Mouse (Mus musculus) adipocyte (in vitro differentiated cells): Measurements from ENCODE around the gene Cfap52.

ENCODE experiments used
- DNase-seq: peaks from one replicate; pipeline ENCODE4 v3.0.0-alpha.2; 2016; ENCODE audit warnings: low spot score

Gene Cfap52

DNA sequence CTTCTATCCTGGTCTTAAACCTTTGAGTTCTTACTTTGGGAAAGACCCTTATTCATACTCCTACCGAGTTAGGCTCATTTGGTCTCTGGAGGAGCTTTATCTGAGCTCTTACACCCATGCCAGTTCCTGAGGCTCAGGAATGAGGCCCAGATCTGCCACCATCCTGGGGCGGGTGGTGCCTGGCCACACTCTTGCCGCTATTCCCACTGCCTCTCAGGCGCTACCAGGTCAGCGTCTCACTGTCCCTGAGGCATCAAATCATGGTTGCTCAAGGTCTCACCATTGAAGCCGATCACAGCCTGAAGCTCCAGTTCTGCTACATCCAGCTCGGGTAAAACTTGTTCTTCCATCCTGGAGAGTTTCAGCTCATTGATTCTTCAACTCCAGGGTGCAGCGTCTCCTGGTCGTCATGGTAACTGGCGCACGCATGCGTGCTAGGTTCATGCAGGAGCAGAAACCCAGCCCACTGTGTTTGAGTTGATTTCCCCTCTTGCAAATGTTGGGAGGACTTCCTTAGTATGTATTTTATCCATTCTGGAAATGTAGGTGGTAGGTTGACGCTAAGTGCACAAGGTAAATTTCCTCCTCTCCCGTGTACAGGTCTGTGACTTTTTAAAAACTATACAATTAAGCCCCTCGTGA lies at the start of gene Cfap52:
Cfap52 (minus strand) TSS at position 410 of the 642 bp plus-strand sequence.
- DNase-seq: peak; percentile 78

DNA sequence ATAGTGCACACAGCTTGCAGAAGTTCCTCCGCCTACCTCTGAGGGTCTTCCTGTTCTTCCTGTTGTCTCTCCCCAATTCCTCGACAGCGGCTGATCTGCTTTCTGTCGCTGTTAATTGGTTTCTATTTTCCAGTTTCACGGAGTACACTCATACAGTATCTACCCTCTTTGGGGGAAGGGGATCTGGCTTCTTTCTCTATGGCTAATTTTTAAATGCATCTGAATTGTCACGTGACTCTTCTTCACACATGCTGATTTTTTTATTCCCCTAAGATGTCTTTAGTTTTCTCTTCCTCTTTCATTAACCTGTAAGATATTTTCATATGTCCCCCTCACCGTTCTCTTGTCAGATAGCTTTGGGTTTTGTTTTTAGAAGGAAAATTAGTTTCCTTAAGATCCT lies 46.8 kb upstream of the Cfap52 start:
- DNase-seq: no peak

DNA sequence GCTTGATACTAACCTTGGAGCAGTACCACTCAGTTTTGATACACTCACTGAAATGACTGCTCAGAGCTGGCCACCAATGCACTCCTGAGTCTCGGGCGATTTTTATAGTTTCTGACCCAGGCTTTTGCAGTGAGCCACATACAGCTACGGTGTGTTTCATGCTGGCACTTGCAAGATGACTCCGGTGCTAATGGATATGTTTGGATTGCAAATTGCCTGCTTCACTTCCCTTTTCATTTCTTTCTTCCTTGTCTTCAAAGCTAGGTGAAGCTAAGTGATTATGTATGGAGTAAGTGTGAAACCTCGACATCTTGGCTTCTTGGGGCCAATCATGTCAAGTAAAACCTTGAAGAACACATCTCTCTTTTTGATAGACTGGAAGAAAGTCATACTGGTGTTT lies 43.9 kb upstream of the Cfap52 start:
- no peak for DNase-seq

DNA sequence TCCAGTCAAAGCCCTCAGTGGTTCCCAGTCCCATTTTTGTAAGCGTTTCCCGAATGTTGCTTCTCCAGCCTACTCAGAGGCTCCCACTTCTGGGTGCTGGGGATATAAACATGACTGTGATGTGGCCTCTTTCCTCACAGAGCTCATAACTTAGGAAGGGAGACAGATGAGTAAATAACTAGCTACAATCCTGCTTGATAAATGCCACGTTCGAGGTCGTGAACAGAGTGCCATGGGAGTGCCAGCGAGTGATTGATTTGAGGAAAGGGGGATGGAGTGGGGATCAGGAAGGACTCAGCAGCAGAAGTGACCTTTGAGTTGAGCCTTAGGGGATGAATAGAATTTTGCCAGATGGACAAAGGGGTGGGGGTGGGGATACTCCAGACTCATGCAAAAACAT lies 42.2 kb upstream of the Cfap52 start:
- no peak for DNase-seq

DNA sequence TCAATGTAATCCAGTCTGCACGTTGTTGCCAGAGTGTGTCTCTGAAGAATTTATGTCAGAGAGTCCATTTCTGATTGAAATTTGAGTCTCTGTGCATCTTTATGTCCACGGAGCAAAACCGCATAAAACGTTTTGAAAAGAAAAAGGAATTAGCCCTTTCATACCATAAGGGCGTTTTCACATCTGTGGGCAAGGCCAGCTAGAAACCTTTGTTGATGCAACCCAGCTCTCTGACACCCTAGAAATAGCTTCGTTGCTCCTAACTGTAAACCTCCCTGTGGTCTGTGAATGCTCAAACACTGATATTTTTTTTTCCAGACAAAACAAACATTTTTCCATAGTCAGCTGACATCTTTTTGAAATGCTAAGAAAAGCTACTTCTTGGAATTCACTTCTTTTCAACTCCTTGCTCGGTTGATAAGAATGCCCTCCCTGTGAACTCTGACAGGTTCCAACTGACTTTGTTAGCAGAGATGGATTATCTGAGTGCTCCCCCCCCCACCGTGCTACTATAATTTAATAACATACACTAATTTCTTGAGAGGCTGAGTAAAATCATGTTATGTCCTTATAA lies 40.9 kb upstream of the Cfap52 start:
- DNase-seq: no peak

DNA sequence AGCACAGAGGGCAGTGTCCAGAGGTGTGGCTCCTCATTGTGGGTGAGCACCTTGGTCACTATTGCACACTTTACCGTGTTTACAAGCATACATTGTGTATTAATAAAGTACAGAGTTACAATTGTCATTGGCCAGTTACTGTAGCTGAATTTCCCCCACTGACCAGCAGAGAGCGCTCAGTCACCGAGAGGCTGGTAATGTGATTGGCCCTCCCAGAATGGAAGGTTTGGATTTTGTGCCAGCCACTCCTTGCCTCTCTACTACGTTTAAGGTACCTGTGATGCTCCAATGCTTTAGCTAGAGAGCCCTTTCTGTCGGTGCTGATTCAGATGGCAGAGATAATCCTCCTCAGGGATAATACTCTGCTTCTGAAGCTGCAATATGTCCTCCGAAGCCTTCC lies 38.7 kb upstream of the Cfap52 start:
- DNase-seq: peak; percentile 79

DNA sequence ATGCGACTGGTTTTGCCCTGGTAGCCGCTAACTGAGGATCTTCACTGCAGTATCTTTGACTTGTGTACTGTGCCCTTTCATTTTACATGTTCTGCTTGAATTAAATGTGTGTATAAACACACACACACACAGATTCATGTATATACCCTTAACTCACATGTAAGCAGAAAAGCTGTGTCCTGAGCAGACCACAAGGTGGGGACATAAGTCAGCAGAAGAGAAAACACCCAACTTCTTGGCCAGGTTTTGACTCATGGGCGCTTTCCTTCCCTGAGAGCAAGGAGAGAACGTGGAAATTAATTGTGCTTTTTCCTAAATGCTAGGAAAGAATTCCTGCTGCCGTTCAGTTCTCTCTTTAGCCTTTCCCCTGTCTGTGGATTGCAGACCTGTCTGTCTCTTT lies 34.2 kb upstream of the Cfap52 start:
- DNase-seq: peak; percentile 24

DNA sequence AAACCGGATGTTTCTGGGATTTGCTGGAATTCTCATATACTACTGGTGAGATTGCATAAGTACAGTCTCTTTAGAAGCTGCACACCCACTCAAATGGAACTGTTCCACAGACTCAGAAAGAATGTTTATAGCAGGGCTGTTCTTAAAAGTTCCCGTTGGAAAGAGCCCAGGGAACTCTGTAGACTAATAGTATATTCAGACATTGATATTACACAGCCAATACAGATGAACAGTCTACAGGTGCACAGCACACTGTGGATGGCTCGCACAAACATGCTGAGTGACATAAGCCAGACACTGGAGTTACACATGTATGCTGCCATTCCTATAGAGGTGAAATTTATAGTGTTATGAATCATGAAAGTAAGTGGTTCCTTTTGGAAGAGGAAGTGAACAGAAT lies 33.5 kb upstream of the Cfap52 start:
- DNase-seq: no peak

DNA sequence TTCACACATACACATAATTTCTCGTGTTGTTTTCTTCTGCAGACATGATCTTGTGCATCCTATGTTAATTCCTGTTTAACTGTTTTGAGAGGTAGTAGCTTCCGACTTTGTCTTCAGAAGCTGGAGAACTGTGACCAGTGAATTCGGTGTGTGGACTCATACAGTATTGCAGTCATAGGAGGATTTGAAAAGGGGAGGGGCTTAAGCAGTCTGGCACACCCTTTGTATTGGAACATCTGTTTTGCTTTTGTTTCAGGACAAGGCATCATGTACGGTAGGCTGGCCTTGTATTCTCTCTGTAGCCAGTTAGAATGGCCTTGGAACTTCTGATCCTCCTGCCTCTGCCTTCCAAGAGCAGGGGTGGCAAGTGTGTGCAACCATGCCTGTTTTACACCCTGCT lies 30.5 kb upstream of the Cfap52 start:
- DNase-seq: no peak

DNA sequence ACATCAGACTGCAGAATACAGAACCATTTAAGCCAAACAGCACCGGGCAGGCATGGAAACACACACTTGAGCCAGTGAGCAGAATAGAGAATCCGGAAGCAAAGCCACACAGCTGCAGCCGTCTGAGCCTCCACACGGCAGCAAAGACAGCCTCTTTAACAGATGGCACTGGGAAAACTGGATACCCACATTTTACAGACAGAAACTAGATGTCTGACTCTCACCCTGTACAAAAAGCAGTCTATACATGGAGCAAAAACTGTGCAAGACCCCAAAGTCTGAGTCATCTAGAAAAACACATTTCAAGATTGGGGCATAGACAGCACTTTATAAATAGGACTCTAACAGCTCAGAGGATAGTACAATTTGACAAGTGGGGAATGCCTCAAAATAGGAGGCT lies 25.8 kb upstream of the Cfap52 start:
- DNase-seq: no peak

DNA sequence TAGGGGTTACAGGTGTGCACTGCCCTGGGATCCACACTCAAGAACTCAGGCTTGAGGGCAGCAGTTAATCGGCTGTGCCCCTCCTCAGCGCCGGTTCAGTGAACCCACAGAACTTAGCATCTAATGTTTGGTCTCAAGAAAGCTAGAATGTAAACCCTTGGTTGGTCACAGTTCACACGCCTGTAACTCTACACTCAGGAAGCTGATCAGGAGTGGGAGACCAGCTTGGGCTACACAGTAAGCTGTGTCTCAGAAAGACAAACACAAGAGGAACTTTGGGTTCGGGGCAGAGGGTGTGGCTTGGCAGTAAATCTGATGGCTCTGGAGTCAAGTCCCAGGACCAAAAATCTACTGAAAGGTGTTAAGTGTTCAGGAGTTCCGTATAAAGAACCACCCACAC lies 18.1 kb upstream of the Cfap52 start:
- DNase-seq: no peak

DNA sequence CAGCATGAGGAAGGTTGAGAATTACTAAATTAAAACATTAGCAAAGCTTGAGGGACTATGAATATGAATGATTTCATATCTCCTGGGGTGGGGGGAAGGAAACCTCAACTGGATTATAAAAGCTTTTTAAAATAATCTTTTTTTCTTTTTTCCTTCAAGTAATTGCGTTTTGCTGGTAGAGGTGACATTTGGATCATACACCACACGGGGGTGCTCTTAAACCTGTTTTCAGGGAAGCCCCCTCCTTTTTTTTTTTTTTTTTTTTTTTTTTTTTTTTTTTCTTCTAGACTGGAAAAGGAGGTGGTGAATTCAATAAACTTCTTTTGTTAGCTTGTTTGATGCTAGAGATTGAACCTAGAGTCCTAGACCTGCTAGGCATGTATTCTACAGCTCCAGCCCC lies 9.8 kb upstream of the Cfap52 start:
- DNase-seq: peak; percentile 62

DNA sequence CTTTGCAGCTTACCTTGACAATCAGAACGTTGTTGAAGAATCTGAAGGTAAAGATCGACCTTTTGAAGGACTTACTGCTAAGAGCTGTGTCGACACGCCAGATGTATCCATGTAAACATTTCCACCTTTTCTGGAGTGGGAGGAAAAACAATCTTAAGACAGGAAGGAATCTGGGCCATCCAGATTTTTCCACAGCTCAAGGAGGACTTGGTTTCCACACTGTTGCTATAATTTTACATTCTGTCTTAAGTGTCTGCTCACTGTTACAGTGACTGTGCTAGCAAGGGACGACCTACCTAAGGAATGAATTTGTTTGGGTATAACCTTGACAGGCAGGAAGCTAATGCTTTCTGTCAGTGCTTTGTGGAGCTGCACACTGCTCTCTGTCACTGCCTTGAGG lies 7.8 kb upstream of the Cfap52 start:
- no peak for DNase-seq

DNA sequence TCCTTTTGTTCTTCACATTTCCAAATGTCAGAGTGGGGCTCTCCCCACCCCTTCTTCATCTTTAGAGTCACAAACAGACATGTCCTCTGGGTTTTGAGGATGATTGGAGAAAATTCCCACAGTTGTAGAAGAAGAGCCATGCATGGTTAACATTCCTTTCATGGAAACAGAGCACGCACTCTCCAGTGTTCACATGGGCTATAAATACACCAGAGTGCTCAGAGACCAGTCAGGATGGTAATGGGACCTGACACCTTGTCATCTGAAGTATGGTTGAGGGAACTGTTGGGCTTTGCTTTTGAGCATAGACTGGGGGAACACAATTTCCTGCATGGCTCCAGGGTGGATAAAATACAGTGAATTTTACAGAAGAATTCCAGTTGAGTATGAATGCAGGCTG lies 7.2 kb upstream of the Cfap52 start:
- DNase-seq: no peak

DNA sequence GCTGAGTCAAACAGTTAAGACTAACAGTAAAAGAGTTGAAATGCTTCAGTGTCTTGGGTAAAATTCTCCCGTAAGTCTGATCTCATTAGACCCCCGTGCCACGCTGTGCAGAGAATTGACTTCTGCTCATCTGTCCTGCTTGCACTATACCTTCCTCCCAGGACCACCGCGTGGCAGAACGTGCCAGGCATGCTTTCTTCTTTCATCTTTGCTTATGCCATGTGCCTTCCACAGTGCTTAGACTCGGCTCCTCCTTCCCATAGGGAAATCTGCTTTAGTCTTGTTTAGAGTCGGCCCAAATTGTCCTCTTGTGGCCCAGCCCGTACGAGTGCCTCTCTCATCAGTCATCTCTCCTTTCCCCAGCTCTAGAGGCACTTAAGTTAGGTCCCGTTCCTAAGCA lies 2.4 kb upstream of the Cfap52 start:
- no peak for DNase-seq

DNA sequence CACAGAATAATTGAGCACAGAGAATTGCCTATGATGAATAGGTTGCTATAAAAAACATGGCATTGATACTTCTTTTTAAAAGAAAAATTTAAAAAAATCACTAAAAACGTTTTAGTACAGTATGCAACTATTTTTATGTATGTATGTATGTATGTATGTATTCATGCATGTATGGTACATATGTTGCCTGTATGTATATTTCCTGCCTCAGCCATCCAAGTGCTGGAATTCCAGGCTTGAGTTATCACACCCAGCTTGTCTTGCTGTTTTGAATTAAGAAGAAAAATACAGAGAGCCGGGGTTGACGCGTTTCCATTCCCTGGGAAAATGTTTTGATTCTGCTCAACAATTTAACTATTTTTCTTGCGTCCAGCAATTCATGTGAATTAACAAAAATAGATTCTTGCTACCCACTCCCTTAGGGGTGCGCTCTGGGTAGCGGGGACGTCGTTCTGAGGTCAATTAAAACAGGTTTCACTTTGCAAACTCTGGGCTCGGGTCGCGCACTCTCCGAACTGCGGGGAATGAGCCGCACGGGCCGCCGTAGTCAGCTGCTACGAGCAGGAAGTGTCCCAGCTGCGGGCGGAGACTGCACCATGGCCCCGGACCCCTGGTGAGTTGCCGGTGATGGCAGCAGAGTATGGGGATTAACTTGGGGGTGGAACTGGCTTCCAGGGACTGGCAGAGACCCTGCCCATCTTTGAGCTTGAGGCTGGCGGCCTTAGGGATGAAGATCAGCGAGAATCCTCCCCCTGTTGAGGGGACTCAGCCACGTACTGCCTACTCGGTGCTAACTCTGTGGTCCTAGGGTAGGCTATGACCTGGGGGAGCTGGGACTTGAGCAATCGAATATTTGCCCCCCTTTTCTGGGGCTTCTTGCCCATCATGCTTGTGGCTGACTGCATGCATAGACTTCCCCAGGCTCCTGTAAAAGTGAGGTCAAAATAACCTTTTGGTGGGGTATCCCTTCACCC lies 741 bp upstream of the Cfap52 start, which contains the start of gene Stx8:
Stx8 (plus strand) TSS at position 289 of the 974 bp plus-strand sequence.
- DNase-seq: peak; percentile 77

DNA sequence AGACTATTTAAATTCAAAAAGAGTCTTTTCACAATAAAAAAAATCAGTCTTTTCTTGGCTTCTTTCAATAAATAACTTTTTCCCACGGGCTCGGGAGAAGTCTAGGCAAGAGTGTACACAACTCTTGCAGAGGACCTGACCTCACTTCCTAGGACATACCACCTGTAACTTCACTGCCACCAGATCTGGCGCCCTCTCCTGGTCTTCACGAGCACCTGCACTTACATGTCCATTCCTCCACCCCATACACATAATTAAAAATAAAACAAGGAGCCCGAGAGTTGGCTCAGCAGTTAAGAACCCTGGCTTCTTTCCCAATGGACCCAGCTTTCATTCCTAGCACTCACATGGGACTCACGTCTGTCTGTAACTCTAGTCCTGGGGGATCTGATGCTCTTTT lies 1.3 kb downstream of the Cfap52 start:
- no peak for DNase-seq

DNA sequence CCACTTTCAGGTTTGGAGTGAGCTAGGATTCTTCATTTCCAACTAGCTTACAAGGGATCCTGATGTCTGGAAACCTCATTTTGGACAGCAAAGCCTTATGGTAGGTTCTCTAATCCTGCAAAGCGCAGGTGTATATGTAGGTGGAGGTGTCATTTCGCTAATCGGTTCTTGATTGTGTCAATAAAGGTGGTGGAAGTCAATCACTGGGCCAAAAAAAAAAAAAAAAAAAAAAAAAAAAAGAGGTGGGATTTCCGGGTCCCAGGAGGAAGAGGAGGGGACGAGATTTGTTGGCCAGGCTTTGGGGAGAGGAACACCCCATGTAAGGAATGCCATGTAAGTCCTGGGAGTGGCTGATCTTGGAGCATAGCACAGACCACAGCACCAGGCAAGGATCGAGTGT lies 11.0 kb downstream of the Cfap52 start:
- no peak for DNase-seq

DNA sequence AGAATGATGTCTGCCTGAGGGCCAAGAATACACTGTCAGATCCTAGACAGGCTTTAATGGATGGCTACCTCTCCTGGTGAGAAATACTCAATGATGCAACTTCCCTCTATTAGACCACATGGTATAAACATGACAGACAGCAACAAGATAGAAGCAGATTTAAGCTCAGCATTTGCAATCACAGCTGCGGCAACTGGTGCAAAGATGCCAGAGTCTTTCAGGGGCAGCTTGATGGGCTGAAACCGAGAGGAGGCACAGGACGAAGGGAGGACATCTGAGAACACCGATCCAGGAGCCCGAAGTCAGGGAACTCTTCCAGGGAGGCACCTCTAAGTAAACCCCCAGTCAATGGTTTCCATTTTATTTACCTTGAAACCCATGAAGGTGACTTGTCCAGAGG lies 11.8 kb downstream of the Cfap52 start:
- DNase-seq: no peak

DNA sequence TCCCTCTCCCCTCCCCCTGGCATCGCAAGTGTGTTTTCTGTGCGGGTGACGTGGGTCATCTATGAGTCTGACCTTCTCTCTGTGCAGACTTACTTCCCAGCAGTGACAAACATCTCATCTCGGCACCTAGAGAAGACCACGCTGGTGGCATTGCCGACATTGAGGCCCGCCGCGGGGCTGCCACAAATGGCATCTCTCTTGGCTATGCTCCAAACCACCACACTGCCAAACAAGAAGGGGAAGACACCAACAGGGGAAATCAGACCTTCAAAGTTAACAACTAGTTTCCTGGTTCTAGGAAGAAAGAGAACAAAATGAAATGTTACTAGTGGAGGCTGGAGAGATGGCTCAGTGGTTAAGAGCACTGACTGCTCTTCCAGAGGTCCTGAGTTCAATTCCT lies 16.0 kb downstream of the Cfap52 start:
- no peak for DNase-seq

DNA sequence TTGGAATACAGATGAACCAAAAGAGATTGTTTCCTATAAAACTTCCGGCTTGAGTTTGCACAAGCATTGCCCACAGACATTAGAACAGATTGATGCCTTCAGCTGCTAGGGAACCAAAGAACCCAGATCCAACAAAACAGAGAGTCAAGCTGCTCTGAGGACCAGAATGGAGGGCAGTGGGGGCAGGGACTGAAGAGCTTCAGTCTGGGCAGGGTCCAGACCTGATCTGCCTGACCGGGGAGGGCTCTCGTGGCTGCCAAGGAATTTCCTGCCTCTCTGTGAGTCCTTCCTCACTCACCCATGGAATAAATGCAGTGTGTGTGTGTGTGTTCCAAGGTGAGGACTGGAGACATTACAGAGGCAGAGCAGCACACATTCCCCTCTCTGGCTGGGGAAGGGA lies 17.2 kb downstream of the Cfap52 start:
- DNase-seq: no peak

DNA sequence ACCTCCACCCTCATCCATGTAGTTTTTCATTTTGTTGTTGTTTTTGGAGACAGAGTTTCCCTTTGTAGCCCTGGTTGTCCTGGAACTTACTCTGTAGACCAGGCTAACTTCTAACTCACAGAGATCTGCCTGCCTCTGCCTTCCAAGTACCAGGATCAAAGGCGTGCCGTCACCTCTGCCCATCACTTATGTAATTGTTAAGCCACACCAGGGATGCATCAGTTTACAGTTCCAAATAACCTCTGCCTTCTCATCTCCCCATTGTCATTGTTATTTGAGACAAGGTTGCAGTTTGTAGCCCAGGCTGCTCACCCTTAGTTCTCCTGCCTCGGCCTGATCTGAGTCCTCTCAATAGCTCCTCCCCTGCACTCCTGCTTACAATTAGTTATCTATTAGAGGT lies 33.3 kb downstream of the Cfap52 start:
- DNase-seq: no peak
